Mouse (Mus musculus) naive thymus-derived CD4-positive, alpha-beta T cell, adult 2 months (primary cell): ENCODE results near the gene Kit.
A peak's percentile ranks its signal among the peaks of the same experiment; 100 is the strongest.

Source experiments
- DNase-seq: peaks from one replicate; pipeline ENCODE4 v3.0.0-alpha.2; 2011; ENCODE audit warnings: low read depth

Kit gene

DNA sequence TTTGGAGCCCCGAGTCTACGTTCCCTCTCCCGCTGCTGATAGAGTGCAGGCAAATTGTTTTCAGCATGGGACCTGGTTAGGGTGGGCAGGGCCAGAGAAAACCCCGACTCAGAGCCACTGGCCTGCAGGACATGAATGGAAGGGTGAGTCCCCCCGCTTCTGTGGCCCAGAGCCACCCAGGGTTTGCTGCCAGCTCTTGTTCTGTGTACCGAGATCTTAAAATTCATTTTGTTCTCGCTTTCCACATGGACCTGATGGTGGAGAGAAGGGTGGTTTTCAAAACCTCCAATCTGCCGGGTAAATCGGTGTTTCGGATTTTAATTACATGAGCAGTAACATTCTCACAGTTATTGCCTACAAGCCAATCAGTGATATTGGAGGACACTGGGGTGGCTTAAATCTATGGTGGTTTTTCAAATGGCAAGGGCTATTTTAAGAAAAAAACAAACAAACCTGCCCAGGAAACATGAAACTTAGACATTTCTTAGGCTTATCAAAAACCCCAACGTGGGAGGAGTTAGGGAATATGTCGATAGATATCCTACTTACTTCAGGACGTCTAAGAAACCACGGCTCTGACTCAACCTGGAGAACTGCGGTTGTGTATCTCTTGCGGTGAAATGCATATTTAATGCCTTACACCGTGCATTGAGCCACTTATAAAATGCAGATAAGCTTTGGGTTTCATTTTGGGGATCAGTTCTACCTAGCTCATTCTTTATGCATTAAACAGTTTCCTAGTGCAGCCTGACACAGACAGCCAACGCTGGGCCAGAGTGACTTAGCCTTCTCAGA, 58.3 kb downstream of the Kit start:
- DNase-seq, result no peak

DNA sequence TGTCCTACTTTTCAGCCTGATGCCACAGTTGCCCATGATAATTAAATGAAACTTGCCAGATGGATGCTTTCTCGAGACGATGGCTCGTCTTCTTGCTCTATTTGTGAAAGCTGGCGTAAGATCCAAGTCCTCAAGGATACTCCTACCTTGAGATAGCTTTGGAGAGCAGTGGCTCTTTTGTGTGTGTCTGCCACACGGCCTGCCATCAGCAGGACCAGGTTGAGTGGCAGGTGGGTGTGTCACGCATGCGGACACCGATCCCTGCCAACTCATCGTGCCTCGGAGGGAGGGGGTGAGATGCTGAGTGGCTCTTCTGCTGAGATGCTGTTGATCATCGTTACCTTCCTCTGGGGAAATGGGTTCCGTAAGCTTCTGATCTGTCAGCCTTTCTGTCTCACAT, 60.7 kb downstream of the Kit start:
- no peak for DNase-seq

DNA sequence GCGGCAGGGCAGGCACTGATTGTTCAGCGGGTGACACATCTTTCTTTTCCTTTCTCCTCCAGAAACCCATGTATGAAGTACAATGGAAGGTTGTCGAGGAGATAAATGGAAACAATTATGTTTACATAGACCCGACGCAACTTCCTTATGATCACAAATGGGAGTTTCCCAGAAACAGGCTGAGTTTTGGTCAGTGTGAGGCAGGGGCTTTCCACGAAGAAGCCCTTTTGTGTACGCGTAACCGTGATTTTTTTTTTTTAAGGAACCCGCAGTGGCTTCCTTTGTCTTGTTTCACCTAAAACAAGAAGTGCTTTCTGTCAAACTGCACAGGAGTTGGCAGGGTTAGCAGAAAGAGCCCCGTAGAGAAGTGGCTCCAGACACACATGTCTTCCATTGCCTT, 65.9 kb downstream of the Kit start:
- DNase-seq, result peak; percentile 18

DNA sequence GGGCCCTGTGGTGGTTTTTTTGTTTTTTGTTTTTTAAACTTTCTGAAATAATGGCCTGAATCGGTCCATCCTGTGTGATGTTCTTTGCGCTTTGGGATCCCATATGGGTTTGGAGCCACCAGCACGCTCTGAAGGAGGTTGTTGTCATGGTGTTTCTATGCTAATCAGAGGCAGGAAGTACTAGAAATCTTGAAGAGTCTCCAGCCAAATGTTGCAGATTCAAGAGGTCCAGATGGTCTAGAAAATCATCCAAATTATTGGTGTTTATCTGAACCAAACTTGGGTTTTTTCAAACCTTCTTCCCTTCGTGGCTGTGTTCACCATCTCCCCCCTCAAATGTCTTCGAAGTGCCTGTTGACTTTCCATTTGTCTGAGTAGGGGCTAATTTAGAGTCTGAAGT, 72.3 kb downstream of the Kit start:
- no peak for DNase-seq

DNA sequence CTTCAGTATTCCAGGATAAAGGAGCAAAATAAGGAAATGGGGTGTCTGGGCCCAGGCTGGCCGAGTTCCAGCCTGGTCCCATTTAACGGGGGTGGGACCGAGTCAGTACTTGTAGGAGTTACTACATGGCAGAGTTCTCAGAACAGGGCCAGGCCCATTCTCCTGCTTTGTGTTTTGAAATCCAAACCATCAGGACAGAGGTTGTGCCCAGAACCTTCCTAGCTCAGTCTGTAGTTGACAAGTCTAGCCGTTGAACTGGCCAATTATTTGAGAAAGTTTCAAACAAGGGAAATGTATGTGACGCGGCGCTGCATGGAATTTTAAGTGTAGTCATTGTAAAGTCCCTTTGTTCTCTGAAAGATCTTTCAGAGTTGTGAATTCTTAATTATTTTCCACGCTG, 75.8 kb downstream of the Kit start:
- DNase-seq, result no peak

DNA sequence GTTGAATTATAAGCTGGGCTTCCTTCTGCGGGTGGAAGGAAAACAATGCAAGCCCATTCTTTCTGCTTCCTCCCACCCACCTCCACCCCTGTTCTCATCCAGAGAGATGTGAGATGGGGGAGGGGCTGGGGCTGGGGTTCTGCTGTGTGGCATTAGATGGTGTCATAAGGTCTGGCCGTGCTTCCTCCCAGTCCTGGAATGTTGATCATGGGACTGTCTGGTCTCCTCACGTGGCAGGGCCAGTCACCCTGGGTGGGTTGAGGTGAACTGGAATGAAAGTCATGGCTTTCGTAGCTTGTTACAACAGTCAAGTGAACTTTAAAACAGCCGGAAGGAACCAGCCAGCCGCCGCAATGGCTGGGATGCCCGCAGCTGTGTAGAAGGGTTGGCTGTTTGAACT, 78.7 kb downstream of the Kit start:
- no peak for DNase-seq

DNA sequence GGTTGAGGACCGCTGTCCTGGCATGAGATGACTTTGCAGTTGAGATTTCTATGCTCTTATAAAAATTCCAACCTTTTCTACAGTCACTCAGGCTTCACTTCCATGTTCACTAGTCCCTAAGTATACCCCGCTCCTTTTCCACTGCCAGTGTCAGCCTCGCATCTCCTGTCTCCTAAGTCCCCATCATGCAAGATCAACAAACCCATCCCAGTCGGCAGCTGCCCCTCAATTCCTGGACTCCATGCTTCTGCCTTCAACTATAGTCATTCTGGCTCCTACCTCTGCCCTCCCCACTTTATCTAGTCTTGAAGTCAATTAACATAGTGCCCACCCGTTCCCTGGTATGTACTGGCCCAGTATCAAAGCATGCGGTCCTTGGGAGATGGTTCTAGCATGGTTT, 83.9 kb downstream of the Kit start:
- no peak for DNase-seq

DNA sequence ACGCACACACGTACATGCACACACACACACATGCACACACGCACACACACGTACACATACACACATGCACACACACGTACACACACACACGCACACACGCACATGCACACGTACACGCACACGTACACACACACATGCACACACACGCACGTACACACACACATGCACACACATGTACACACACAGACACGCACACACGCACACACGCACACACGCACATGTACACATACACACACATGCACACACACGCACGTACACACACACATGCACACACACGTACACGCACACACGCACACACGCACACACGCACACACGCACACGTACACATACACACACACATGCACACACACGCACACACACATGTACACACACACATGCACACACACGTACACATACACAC, 85.6 kb downstream of the Kit start:
- no peak for DNase-seq

DNA sequence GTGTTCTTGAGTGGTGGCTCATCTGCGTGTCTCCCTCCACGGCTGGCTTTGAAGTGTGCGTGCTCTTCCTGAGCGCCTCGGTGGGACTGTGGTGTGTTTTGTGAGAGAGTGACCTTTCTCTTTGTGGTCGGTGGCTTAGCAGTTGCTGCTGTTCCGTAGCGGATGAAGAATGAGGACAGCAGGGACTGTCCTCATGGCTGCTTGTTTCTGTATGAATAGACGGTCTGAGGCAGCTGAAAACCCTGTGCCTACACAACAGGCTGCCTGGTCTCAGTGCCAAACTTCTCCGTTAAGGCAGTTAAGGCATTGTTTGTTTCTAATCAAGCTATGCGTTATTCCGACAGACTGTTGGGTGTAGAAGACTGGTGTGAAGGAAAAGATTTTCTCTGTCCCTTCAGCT, 87.8 kb downstream of the Kit start:
- no peak for DNase-seq

DNA sequence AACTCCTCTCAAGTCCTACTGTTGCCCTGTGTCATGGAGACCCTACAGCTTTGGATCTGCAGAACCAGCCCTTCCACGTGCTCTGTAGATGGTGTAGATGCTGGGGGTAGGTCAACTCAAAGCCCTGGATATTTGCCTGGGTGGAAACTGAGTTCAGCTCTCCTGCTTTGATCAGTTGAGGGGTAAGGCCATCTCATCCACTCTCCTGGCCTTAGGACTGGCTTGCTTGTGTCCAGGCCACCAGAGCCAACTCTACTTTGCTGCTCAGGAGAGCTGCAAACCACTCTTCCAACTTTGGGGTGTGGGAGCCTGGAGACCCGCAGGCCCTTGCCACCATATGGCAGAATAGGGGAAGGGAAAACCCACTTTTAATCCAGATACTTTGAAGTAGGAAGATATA, 89.1 kb downstream of the Kit start:
- DNase-seq, result no peak

DNA sequence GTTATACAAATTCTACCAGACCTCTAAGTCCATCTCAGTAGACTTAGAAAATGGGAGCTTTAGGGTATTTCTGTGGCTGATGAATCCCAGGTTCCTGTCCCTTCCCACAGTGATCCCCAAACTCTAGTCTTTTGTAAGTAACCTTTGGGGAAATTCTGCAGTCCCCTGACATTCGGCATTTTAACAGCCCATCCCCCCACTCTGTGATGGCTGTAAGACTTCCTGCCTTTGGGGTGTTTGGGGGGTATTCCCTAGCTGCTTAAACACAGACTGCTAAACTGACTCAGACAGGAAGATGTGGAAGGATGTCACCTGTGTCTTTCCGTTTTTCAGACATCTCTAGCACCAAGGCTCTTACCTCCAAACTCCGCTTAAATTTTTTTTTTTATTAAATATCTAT, 92.4 kb downstream of the Kit start:
- DNase-seq, result peak; percentile 13

DNA sequence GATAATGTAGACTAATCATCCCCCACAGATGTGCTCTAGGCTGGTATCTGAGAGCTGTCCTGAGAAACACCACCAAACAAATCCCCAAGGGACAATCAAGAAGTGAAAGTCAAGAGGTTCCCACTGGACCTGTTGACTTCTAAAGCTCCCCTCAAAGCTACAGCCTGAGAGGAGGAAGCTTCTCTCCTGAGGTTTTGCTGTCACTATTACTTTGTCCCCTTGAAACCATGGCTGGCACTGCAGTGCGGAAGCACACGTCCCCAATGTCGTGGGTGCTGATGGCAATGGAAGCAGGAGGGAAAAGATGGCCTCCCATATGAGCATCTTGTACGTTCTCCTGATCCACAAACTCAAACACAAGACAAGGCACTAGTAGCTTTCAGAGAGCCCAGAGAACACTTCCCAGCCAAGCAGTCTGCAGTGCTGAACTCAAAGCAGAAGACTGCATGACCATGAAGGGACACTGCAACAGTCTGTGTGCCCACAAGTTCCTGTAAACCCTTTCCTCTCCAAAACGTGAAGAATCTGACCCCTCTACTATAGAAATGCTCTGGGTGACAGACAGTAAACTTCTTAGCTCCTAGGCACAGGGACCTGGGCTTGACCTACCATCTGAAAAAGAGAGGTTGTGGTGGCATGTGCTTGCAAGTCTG, 96.5 kb downstream of the Kit start:
- DNase-seq, result no peak

DNA sequence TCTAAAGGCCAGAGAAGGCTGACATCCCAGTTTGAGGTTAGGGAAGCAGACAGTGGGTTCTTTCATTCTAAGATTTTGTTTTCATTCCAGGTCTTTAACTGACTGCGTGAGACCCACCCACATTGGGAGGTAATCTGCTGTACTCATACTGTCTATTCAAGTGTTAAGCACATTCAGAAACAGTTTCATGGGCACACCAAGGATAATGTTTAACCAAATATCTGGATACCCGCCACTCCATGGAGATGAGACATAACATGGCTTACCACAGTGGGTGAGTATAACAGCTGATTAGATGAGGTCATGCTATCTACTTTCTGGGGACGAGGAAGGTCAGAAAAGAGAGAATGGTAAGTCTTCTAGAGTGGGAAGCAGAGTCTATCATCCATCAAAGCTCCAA, 101.3 kb downstream of the Kit start:
- no peak for DNase-seq

DNA sequence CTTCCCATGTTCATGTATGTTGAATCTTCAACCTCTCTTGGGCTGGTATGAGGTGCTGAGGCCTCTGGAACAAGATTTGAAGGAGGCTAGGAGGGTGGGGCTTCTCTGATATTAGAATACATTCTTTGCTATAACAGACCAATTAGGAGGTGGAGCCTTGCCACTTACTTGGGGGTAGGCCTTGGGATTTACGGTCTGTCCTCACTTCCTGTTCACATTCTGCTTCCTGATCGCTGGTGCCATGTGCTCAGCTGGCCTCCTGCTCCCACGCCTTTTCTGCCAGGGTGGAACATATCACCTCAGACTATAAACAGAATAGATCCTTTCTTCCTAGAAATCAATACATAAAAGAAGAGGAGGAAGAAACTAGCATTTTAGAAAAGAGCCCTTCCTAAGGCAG, 105.2 kb downstream of the Kit start:
- DNase-seq, result no peak

DNA sequence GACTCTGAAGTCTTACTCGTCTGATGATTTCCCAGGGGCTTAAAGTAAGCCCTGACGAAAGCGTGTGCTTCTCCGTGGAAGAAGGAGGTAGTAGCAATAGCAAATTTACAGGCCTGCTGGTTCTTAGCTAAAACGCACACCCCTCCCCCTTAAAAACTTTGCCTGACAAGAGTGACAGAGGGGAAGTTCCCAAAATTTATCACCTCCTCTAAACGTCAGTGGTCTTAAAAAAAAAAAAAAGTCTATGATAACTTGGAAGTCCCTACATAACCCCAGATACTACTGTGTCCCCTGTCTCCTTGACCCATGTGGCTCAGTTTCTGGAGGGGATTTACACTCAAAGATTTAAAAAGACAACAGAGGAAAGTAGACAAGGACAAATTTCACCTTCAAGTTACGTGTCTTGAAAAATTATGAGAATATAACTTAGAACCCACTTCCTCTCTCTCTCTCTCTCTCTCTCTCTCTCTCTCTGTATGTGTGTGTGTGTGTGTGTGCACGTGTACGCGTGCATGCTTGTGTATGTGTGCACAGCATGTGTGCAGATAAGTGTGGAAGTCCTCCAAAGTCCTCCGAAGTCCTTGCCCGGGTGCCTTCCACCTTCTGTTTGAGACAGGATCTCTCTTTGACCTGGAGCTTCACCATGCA, 120.6 kb downstream of the Kit start:
- peak; percentile 2 for DNase-seq

DNA sequence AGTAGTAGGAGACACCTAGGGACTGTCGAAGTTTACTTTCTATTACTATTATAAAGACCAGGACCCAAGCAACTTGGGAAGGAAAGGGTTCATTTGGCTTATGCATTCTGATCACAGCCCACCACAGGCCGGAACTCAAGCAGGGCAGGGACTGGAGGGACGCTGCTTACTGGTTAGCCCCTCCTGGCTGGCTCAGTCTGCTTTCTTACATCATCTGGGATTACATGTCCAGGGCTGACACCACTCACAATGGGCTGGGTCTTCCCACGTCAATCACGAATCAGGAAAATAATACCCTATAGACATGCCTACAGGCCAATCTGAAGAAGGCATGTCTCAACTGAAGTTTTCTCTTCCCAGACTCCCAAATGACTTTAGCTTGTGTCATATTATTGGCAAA, 122.2 kb downstream of the Kit start:
- DNase-seq, result no peak

DNA sequence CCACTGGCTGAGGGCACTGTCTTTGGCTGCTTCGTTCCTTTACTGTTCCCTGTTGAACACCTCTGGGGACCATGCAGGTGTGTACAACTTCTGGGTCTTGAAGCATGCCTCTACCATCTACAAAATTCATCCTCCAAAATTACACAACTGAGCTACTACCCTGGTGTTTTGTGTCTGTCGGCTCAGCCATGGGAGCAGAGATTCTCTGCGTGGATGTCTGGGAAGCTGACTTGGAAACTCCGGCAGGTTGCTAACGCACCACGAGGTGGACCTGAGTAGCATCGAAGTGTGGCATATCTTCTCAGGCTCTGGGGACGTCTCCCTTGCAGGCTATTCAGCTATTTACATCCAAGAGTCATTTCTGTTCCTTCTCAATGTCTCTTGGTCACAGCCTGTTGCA, 123.8 kb downstream of the Kit start:
- no peak for DNase-seq

DNA sequence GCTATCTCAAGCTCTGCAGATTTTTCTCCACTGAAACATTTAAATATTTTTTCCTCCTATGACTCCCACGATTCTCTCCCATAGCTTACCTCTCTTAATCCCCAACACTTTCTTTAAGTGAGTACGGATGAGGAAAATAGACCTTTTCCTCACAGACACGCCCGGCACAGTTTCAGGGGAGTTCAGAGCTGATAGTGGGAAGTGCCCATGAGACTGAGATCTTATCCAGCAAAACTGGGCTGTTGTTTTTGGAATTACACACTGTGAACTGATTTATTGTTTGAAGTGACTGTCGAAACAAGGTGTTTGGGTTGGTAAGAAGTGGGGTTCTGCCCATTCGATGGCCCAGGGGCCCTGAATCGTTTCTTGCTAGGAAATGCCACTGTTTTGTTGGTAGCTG, 124.4 kb downstream of the Kit start:
- DNase-seq, result no peak

DNA sequence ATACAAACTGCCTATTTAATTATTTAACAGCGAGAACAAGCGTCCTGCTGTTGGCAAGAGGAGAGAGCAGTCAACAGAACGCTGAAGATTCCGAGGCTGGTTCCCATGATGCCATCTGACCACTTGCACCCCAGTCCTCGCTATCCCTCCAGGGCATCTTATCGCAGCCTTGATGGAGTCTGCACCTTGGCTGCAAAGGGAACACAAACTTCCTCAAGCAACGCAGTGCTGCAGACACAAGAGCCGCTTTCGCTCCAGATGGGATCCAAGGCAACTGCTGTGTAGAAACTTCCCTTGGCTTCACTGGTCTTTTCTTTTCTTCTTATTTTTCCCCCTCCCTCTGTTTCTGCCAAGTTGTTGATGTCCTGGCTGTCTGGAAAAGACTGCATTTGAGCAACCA, 124.8 kb downstream of the Kit start:
- DNase-seq, result no peak

DNA sequence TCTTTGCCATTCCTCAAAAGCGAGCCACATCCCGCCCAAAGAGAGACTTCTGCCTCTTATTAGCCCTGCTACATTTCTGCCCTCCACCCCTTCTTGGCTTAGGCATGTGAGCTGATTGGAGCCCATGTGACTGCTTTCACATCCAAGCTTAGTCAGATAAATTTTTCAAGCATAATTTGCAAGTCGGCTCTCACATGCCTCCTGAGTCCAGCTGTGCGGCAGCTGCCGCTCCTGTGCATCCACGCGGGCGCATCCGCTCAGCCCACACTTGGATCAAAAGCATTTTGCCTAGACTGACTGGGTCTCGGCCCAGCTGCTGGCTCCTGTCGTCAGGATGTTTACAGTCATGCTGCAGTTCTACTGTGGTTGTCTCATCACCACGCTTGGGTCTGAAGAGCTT, 126.9 kb downstream of the Kit start:
- no peak for DNase-seq

DNA sequence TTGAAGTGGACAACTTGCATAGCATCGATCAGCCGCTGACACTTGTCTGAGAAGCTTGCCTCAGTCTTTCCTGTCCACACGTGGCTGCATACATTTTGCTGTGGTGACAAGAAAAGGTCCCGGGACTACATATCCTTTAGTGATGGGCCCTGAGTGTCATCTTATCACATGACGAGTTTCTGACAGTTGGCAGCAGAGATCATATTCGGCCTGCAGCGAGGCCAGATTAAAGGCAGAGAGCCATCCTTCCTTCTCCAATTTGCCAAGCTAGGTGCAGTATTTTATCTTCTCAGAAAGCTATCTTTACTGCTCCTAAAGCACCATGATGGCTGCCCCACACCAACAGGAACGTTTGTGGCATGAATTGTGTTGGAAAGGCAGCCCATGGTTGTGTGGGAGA, 127.4 kb downstream of the Kit start:
- no peak for DNase-seq

DNA sequence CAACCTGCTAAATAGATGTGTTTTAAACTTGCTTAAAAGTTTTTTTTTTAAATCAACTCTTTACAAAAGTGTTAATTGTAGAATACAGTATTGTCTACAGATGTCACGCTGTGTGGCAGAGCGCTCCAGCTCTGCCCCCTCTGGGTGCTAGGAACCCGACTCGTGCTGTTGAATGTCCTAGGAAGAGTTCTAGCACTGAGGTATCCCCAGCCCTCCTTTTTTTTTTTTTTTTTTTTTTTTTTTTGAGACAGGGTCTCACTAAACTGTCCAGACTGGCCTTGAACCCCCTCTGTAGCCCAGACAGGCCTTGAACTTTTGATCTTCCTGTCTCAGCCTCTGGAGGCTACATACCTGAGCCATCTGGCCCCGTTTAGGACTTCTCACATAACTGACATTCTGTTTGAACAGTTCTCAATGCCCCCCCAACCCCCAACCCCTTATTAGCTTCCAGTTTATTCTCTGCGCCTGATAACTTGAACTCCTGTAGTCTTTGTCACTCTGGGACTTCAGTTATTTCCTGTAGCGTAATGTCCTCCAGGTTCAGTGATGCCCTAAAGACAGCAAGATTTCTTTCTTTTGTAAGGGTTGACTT, 130.0 kb downstream of the Kit start:
- DNase-seq, result no peak

DNA sequence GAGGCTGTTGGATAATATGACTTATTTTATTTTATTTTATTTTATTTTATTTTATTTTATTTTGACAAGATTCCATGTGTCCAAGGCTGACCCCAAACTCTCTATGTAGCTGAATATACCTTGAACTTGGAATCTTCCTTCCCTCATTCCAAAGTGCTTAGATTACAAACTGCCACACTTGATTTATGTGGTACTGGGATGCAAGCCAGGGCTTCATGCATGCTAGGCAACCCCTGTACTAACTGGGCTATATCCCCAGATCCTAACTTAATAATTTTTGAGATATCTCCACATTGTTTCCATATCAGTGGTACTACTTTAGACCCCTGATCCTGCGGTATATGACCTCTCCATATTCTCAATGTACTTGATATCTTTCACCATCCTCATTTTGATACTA, 130.7 kb downstream of the Kit start:
- no peak for DNase-seq
